Mouse (Mus musculus) mature B cell (primary cell): ENCODE data around the gene Slc13a5.

Experiments used
- in situ Hi-C: fragments of 300-500 bp; cut with MboI; formaldehyde crosslinking; loops from 2 replicates; pipeline ENCODE4 v1.14.3; 2019

The Slc13a5 gene

GRCm38 (mm10) chr11:72205256-72205655 is 61.8 kb downstream of the Slc13a5 start:
- in situ Hi-C loops: no loop called here

GRCm38 (mm10) chr11:72203440-72203839 is 63.6 kb downstream of the Slc13a5 start:
- in situ Hi-C loops: no loop called here

- in situ Hi-C loops: no loop called here
Measured at GRCm38 (mm10) chr11:72196506-72196905, 70.5 kb downstream of the Slc13a5 start.

- in situ Hi-C loops: no loop called here
Measured at GRCm38 (mm10) chr11:72194259-72194658, 72.8 kb downstream of the Slc13a5 start.
